Mouse (Mus musculus): ENCODE results near the gene Apoc1.

DNA sequence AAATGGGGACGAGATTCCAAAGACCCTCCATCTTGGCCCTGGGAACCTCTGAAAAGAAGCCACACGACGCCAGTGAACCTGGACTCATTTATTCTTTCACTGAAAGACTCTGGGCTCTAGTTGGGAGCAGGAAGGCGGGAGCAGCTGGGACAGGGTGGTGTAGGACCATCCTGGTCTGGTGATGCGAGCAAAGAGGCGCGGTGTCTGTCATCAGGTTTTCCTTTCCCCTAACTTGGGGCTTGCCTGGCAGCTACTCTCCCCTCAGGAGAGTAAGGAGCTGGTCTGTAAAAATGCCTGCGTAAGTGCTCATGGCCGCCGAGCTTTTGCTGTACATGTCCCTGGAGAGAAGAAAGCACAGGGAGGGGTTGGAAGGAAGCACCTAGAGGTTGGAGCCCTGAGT, 20.9 kb downstream of the Apoc1 start:
- TF ChIP-seq CTCF (IDR thresholded peaks at IDR 0.05; ENCODE audit: low read depth, low read length) (no peak), POLR2AphosphoS5 (IDR thresholded peaks at IDR 0.05; ENCODE audit: insufficient replicate concordance, low read depth, low read length) (no peak)

All from G1E (cell line).